Mouse (Mus musculus): ENCODE results near the gene Col11a2. TPM values are rescaled to one million over a fixed set of nuclear protein-coding genes. Genes with fewer than 3 reads are reported as not detected.
A peak's percentile ranks its signal among the peaks of the same experiment; 100 is the strongest.

The Col11a2 gene
- total RNA-seq, 1 experiment from 2014 or later, result 13.0 TPM

DNA sequence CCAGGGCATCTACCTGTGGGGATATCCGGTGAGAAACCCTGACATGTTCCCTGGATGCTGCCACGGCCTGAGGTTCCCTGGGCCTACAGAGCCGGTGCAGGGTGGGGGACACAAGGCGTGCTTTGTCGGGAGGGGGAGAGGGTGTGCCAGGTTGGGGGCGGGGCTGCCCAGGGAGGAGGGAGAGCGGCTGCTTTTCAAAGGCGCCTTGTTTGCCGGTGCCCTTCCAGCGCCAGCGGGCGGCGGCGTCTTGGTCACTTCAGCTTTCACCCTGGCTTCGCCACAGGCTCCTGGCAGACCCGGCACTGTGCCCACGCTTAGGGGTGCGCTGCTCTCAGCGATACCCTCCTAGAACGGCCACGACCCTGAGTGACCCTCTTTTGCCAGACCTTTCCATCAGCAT is 797 bp upstream of the Col11a2 start:
- ATAC-seq (ENCODE audit: extremely low read depth, insufficient number of reproducible peaks, low FRiP score, poor library complexity, severe bottlenecking), result no peak

GRCm38 (mm10) chr17:34039562-34040450 is 569 bp downstream of the Col11a2 start:
- ATAC-seq (ENCODE audit: extremely low read depth, insufficient number of reproducible peaks, low FRiP score, poor library complexity, severe bottlenecking), result no peak

DNA sequence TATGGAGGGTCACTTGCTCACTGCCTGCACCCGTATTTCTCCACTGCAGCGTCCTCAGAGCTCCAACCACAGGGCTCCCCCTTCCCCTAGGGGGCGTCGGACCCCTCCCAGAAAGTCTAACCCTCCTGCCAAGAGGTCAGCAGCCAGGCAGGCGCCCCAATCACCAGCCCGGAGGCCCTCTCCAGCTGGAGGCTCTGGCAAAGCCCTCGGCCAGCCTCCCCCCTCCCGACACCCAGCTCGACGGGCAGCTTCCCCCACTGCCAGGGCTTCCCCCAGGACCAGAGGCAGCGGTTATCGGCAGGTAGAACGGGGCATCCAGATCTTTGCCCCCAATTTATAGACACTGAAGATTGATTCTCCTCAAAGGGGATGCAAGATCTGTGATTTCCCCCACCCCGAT is 6.7 kb downstream of the Col11a2 start:
- ATAC-seq (ENCODE audit: extremely low read depth, insufficient number of reproducible peaks, low FRiP score, poor library complexity, severe bottlenecking), result no peak

DNA sequence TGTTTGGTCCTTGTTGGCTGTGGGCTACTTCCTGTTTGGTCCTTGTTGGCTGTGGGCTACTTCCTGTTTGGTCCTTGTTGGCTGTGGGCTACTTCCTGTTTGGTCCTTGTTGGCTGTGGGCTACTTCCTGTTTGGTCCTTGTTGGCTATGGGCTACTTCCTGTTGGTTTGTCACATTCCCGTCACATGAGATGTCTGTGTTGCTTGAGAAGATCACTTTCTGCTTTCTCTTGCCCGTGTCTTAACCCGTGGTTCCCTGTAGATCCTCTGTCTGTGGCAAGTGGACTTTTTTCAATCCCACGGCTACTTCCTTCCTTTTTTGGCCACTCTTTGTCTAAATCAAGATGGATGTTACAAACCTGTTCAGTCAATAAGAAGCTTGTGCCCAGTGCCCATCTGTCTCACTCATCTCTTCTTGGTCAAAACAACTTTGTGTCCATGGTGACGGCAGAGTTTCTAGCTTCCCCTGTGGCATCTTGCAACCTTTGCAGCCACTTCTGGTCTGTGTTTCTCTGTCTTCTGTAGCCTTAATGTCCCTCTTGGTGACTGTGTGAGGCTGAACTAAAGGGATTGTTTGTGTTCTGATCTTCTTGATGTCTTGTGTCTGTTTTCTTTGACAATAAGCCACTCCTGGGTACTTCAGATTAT is 8.3 kb downstream of the Col11a2 start:
- ATAC-seq (ENCODE audit: extremely low read depth, insufficient number of reproducible peaks, low FRiP score, poor library complexity, severe bottlenecking), result peak; percentile 34; the same call in 1 of the 2 replicates

DNA sequence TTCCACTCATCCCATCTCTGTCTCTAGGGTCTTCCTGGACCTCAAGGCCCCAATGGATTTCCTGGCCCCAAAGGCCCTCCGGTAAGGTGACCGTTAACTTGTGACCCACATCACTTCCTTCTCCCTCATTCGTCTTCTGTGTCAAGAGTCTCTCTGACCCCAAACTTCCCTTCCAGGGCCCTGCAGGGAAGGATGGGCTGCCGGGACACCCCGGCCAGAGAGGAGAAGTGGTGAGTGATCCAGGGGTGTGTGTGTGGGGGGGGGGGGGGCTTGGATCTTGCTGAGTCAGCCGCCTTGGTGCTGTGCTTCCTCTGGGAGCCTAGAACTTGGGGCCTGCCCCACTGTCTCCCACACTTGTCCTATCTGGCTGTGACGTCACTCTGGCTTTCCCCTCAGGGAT is 18.0 kb downstream of the Col11a2 start:
- no peak for ATAC-seq (ENCODE audit: extremely low read depth, insufficient number of reproducible peaks, low FRiP score, poor library complexity, severe bottlenecking)

GRCm38 (mm10) chr17:34068864-34069263 is 29.6 kb downstream of the Col11a2 start:
- no peak for ATAC-seq (ENCODE audit: extremely low read depth, insufficient number of reproducible peaks, low FRiP score, poor library complexity, severe bottlenecking)

GRCm38 (mm10) chr17:34072091-34072490 is 32.9 kb downstream of the Col11a2 start:
- ATAC-seq (ENCODE audit: extremely low read depth, insufficient number of reproducible peaks, low FRiP score, poor library complexity, severe bottlenecking), result peak; percentile 75

GRCm38 (mm10) chr17:34075271-34075670 is 36.0 kb downstream of the Col11a2 start:
- 0 out of 2 replicates have a peak, but pooled peaks have one; percentile 28 for ATAC-seq (ENCODE audit: extremely low read depth, insufficient number of reproducible peaks, low FRiP score, poor library complexity, severe bottlenecking)

- ATAC-seq (ENCODE audit: extremely low read depth, insufficient number of reproducible peaks, low FRiP score, poor library complexity, severe bottlenecking), result peak; percentile 62; the same call in 1 of the 2 replicates
Observed at GRCm38 (mm10) chr17:34077549-34077948, 38.3 kb downstream of the Col11a2 start.

DNA sequence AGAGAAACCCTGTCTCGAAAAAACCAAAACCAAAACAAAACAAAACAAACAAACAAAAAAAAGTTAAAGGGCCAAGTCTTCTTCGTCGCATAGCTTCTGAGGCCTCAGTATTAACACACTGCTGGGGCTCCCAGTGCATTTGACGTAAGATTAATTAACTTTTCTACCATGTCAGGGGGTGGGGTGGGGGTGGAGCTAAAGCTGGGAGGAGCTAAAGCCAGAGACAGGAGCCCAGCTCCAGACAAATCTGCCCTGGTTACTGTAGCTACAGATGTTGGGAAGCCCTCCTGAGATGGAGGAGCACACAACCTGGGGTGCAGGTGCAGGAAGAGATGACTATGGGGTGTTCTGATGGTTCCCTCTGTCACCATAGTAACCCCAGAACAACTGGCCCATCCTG is 38.9 kb downstream of the Col11a2 start:
- no peak for ATAC-seq (ENCODE audit: extremely low read depth, insufficient number of reproducible peaks, low FRiP score, poor library complexity, severe bottlenecking)

DNA sequence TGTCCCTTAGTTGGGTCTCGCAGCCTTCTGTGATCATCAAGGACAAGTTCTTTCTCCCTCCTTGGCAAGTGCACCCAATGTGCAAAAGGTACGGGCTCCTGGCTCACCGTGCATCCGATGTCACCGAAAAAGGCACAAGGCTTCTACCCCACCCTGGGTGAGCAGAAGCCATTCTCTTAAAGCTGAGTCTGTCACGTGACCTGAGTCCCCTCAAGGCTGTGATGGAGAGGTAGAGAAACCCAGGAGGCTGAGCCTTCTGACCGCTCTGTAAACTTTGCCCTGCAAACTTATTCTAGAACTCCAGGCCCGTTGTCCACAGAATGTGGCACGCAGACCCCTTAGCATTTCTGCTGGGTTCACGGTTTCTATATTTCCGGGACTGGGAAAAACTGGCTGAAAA is 39.8 kb downstream of the Col11a2 start:
- no peak for ATAC-seq (ENCODE audit: extremely low read depth, insufficient number of reproducible peaks, low FRiP score, poor library complexity, severe bottlenecking)

GRCm38 (mm10) chr17:34079621-34080020 is 40.4 kb downstream of the Col11a2 start:
- ATAC-seq (ENCODE audit: extremely low read depth, insufficient number of reproducible peaks, low FRiP score, poor library complexity, severe bottlenecking), result peak; percentile 83

- no peak for ATAC-seq (ENCODE audit: extremely low read depth, insufficient number of reproducible peaks, low FRiP score, poor library complexity, severe bottlenecking)
Observed at GRCm38 (mm10) chr17:34083104-34083503, 43.9 kb downstream of the Col11a2 start.

DNA sequence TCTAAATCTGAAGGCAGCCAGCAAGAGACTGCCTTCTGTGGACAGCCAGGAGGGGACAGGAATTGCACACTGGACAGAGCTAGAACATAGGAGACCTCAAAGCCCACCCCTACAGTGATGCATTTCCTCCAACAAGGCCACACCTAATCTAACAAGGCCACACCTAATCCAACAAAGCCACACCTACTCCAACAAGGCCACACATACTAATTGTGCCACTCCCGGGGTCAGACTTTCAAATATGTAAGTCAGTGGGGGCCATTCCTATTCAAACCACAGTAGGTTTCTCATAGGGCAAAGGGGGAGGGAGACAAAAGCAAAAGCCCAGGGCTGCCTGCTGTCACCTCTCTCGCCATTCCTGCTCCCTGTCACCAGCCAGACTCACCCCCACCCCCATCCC is 48.1 kb downstream of the Col11a2 start:
- ATAC-seq (ENCODE audit: extremely low read depth, insufficient number of reproducible peaks, low FRiP score, poor library complexity, severe bottlenecking), result no peak

DNA sequence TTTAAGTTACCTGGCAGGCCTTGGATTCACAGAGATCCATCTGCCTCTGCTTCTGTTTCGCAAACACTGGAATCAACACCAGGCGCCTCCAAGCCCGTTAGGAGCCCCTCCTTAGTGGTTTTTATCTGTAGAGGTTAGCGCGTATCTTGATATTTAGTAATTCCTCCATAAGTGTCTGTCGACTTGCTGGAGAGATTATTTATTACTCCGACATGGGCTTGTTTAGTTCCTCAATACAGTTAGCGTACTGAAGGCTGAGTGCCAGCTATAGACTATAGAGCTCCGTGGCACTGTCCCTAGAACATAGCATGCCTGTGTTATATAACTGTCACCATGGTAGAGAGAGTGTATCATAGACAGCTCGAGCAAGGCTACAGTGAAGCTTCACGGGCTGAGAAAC is 48.9 kb downstream of the Col11a2 start:
- no peak for ATAC-seq (ENCODE audit: extremely low read depth, insufficient number of reproducible peaks, low FRiP score, poor library complexity, severe bottlenecking)

DNA sequence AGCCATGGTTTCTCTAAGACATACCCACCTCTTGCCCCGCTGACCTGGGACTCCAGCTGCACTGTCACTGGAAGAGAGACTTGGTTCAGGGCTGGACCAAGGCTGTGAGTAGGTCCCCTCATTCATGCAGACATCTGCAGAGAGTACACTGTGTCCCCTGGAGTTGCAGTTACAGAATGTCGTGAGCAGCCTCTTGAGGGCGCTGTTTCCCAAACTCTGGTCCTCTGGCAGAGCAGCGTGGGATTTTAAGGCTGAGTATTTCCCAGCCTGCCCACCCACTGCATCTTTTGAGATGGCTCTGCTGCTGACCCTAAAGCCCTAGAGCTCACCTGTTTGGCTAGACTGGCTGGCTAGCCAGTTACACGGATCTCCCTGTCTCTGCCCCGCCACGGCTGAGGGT is 51.7 kb downstream of the Col11a2 start:
- peak; percentile 57 for ATAC-seq (ENCODE audit: extremely low read depth, insufficient number of reproducible peaks, low FRiP score, poor library complexity, severe bottlenecking)

GRCm38 (mm10) chr17:34092197-34092875 is 53.1 kb downstream of the Col11a2 start, which contains the start of gene H2-Oa:
Gene H2-Oa (plus strand): TSS chr17:34092340.
- ATAC-seq (ENCODE audit: extremely low read depth, insufficient number of reproducible peaks, low FRiP score, poor library complexity, severe bottlenecking), result peak; percentile 53

GRCm38 (mm10) chr17:34093199-34093874 is 54.1 kb downstream of the Col11a2 start:
- ATAC-seq (ENCODE audit: extremely low read depth, insufficient number of reproducible peaks, low FRiP score, poor library complexity, severe bottlenecking), result no peak
